Mouse (Mus musculus) ES-Bruce4 (cell line): Measurements from ENCODE around the gene Baz2a. TPM values are rescaled to one million over a fixed set of nuclear protein-coding genes. Genes with fewer than 3 reads are reported as not detected.

Source experiments
- H3K27ac ChIP-seq: 2 replicates; pipeline ENCODE4 v1.5.1; 2012; ENCODE audit warnings: low read length, inconsistent platforms; ENCODE audit not compliant: insufficient read depth
- H3K27me3 ChIP-seq: 2 replicates; pipeline ENCODE4 v1.6.1; 2012; ENCODE audit warnings: mild to moderate bottlenecking, low read length, inconsistent platforms; ENCODE audit not compliant: control insufficient read depth, poor library complexity, insufficient read depth, severe bottlenecking
- H3K36me3 ChIP-seq: 2 replicates; pipeline ENCODE4 v1.6.1; 2012; ENCODE audit warnings: inconsistent platforms, mild to moderate bottlenecking, low read length, moderate library complexity; ENCODE audit not compliant: control insufficient read depth, poor library complexity, insufficient read depth, severe bottlenecking
- H3K4me1 ChIP-seq: one replicate; pipeline ENCODE4 v1.8.1; 2011; ENCODE audit warnings: low read length; ENCODE audit not compliant: control insufficient read depth, insufficient read depth
- H3K4me3 ChIP-seq: 2 replicates; pipeline ENCODE4 v1.5.1; 2011; ENCODE audit warnings: low read depth, mild to moderate bottlenecking, low read length
- H3K9ac ChIP-seq: 2 replicates; pipeline ENCODE4 v1.6.1; 2012; ENCODE audit warnings: low read depth, mild to moderate bottlenecking, inconsistent platforms; ENCODE audit not compliant: poor library complexity, severe bottlenecking
- H3K9me3 ChIP-seq: replicated peaks from 2 replicates; pipeline ENCODE4 v1.6.1; 2012; ENCODE audit warnings: mild to moderate bottlenecking, low read length, inconsistent platforms; ENCODE audit not compliant: control insufficient read depth, poor library complexity, insufficient read depth, severe bottlenecking
- CTCF ChIP-seq: IDR thresholded peaks from one replicate; pipeline ENCODE4 v1.8.1; 2011; ENCODE audit warnings: low read depth, low read length
- EP300 ChIP-seq: IDR thresholded peaks from 2 replicates; pipeline ENCODE4 v1.6.1; 2011; ENCODE audit warnings: low read depth, low read length; ENCODE audit not compliant: insufficient read depth
- POLR2A ChIP-seq: IDR thresholded peaks from one replicate; pipeline ENCODE4 v1.8.1; 2011; ENCODE audit warnings: low read length; ENCODE audit not compliant: insufficient read depth
- polyA plus RNA-seq: library from polyadenylated mRNA; stranded (reverse); fragments of >200 nt; gene quantifications from 2 replicates; pipeline ENCODE4 v1.2.4, GENCODE M21; 2011; ENCODE audit warnings: low read depth; ENCODE audit not compliant: missing spikeins, insufficient read depth, insufficient read length

Gene Baz2a
- polyA plus RNA-seq, 1 experiment, result 166 TPM

DNA sequence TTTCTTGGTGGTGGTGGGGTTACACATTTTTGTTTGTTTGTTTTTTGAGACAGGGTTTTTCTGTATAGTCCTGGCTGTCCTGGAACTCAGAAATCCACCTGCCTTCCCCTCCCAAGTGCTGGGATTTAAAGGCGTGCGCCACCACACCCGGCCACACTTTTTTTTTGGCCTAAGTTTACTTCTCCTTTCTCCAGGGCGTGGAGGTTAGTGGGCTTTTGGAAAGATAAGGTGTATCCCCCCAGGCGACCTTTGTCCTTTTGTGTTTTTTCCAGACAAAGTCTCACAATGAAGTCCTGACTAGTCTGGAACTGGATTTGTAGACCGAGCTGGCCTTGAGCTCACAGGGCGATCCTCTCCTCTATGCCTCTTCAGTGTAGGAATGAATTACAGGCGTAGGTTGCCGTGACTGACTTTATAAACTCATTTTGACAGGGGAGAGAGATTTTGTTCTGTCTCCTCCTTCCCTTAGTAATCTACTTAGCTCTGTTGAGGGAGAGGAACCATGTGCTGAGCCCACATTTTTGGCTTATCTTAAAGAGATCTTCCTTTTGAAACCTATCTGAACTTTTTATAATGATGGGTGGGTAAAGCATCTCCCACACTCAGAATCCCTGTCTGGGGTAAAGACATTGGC is 3.7 kb downstream of the Baz2a start:
- H3K27ac ChIP-seq, result peak overlapping the region; percentile 95
- peak overlapping the region; percentile 99 for H3K9ac ChIP-seq
- H3K36me3 ChIP-seq, result peaks cover 4% of the 10 kb centered on the region
- no peaks in the 10 kb centered on the region for H3K4me1 ChIP-seq
- no peaks in the 10 kb centered on the region for H3K27me3 ChIP-seq
- TF ChIP-seq EP300 (0 out of 2 replicates have a peak, but pooled peaks have one; percentile 26), CTCF (no peak)
- peak overlapping the region; percentile 31; the same call in 1 of the 2 replicates for H3K4me3 ChIP-seq
- H3K9me3 ChIP-seq, result no peaks in the 10 kb centered on the region

DNA sequence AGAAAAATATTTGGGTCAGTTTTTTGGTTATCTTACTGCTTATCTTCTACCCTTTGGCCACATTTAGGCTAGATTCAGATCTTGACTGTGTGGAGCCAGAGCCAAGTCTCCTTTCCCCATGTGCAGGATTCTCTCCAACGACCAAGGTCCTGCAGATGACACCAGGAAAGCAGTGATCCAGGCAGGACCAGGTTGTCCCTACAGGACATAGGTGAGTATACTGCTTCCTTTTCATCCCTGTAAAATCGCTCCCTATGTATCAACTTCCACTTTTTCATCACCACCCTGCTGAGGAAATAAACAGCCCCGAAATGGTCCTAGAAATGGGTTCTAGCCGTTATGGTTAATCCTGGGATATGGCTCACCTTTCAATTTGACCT is 4.9 kb downstream of the Baz2a start:
- peak overlapping the region; percentile 80 for H3K4me3 ChIP-seq
- H3K4me1 ChIP-seq, result no peaks in the 10 kb centered on the region
- H3K9ac ChIP-seq, result peak overlapping the region; percentile 99
- TF ChIP-seq POLR2A (no peak), EP300 (no peak), CTCF (no peak)
- H3K27me3 ChIP-seq, result no peaks in the 10 kb centered on the region
- peak overlapping the region; percentile 9; the same call in 1 of the 2 replicates for H3K27ac ChIP-seq
- H3K36me3 ChIP-seq, result no peaks in the 10 kb centered on the region
- H3K9me3 ChIP-seq, result no peaks in the 10 kb centered on the region

DNA sequence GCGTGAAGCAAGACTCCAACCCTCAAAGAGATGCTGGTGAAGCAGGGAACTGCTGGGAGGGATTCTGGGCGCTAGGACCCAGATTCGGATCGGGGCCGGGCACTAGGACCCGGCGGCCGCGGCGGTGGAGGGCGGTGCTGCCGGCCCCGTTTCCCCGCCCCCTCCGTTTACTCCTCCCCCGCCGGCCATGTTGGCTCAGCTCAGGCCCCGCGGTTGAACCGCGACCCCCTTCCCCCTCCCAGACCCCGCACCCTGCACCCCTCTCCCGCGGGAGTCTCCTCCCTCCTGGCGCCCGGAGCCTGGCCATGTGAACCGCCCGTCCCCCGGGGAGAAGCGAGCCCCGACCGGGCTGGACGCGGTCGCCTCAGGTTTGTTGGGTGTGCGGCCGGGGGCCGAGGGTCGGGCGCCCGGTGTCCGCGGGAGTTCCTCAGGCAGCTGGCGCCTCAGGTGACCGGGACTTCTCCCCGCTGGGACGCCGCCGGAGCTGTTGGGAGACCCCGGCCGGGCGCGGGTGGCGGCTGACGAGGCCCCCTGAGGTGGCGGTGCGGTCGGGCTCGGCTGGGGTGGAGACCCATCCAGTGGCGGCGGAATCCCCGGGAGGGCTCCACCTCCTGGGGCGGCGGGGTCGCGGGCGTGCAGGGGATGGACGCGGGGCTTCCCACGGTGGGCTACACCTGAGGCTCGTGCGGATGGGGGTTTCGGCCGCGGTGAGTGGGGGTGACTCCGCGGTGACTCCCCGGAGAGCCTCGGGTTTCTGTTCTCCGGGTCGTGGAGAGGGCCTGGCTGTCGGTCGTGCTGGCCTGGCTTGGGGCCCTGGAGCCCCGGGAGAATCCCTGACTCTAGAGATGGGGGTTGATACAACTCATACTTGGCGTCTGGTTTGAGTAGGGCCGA is 5.6 kb downstream of the Baz2a start:
- TF ChIP-seq CTCF (no peak), POLR2A (no peak)
- Histone ChIP-seq H3K4me1 (no peaks in the 10 kb centered on the region), H3K9ac (peak overlapping the region; percentile 99), H3K36me3 (no peaks in the 10 kb centered on the region), H3K9me3 (no peaks in the 10 kb centered on the region), H3K27me3 (no peaks in the 10 kb centered on the region), H3K27ac (peak overlapping the region; percentile 9), H3K4me3 (peak overlapping the region; percentile 84)

DNA sequence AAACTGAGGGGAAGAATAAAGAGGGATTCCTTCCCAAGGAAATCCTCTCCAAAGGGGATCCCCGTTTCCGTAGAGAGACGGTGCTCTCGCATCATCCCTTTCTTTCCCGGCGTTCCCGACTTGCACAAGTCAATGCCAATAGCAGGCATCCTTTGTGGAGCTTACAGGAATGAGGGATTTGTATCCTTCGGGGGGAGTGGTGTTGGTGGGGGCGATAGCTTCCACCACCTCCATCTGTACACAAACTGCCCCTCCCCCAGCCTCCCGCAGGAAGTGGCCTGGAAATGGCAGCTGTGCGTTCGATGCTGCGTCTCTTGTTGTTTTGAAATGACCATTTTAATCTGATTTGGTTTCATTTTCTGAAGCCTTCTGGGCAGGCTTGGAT is 6.2 kb downstream of the Baz2a start:
- no peaks in the 10 kb centered on the region for H3K27me3 ChIP-seq
- peak overlapping the region; percentile 3 for H3K27ac ChIP-seq
- no peaks in the 10 kb centered on the region for H3K4me1 ChIP-seq
- peak overlapping the region; percentile 84 for H3K4me3 ChIP-seq
- H3K36me3 ChIP-seq, result no peaks in the 10 kb centered on the region
- TF ChIP-seq CTCF, result no peak
- no peak for TF ChIP-seq POLR2A
- no peak for TF ChIP-seq EP300
- H3K9ac ChIP-seq, result peak overlapping the region; percentile 99
- no peaks in the 10 kb centered on the region for H3K9me3 ChIP-seq

DNA sequence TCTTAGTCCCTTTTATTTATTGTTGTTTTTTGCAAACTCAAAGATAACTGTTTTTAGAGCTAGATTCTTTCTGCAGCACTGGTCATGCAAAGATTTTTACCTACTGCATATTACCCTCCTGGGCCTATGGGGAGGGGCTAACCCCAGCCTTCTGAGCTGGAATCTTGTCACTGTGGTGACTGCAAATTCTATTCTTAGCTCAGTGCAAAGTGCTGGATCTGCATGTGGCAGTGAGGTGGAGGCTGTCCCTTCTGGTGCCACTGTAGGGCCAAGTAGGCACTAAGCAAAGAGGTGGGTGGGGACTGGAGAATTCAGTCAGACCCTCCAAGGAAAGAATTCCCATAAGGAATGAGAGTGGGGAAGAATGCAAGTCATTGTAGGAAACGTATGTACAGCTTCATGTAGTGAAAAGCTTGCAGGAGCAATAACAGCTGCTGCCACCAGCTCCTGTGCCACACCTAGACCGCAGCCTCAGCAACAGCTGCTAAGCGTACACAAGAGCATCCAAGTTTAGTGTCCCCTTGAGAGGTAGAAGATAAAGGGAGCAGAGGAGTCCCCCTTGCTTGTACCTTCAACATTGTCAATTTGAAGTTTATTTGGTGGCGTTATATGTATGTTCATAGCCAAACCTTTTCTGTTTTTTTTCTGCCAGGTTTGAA is 18.9 kb downstream of the Baz2a start:
- peaks cover 59% of the 10 kb centered on the region for H3K36me3 ChIP-seq
- no peaks in the 10 kb centered on the region for H3K9me3 ChIP-seq
- no peak overlapping the region for H3K4me3 ChIP-seq
- H3K27me3 ChIP-seq, result no peaks in the 10 kb centered on the region
- no peak overlapping the region for H3K9ac ChIP-seq
- TF ChIP-seq POLR2A, result no peak
- TF ChIP-seq EP300, result no peak
- TF ChIP-seq CTCF, result no peak
- H3K27ac ChIP-seq, result no peak overlapping the region
- H3K4me1 ChIP-seq, result no peaks in the 10 kb centered on the region

DNA sequence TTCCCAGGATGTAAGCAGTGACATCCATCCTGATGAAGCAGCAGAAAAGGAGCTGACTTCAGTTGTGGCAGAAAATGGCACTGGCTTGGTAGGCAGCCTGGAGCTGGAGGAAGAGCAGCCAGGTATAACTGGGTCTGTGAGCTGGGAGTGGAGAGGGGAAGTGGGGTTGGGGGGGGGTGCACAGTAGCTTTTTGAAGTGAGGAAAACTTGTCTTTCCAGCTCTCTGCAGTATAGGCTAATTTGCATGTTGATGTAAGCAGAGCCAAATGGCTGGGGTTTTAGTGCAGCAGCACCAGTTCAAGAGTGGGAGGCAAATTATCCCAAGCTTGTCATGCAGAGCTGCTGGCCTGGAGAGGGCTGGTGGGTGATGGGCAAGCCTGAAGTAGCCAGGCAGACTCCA is 19.9 kb downstream of the Baz2a start:
- no peak for TF ChIP-seq POLR2A
- TF ChIP-seq EP300, result no peak
- no peak for TF ChIP-seq CTCF
- peaks cover 69% of the 10 kb centered on the region for H3K36me3 ChIP-seq
- no peak overlapping the region for H3K4me3 ChIP-seq

More for the DNA sequence above, 19.9 kb downstream of the Baz2a start:
- no peak overlapping the region for H3K27ac ChIP-seq
- H3K4me1 ChIP-seq, result no peaks in the 10 kb centered on the region
- no peaks in the 10 kb centered on the region for H3K27me3 ChIP-seq
- H3K9ac ChIP-seq, result no peak overlapping the region
- no peaks in the 10 kb centered on the region for H3K9me3 ChIP-seq
